In the genomic region with DNA sequence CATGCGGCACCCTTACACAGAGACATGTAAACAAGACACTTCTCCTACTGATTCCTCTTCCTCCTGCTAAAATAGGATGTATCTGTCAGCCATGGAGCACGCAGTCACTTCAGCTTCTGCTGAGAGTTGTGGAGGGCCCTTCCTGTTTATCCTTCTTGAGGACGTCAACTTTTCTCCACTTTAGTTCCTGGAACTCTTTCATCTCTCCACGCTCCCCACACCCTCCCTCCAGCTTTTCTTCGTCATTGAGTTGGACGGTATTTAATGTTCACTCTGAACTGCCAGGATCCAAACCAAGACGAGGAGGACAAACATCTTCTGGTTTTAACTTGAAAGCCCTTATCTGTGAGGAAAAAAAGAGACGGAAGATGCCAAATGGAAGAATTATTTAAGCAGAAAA, we compare ENCODE assay signal across 19 mouse cellular contexts. TPM values are rescaled to one million over a fixed set of nuclear protein-coding genes. Genes with fewer than 3 reads are reported as not detected.
DNase-seq lines count a peak whose midpoint lies in the region; ATAC-seq and TF ChIP-seq lines count a peak whose summit lies in the region.
"Had no signal": no experiment of that assay in that cellular context is flagged by ENCODE, and none has a peak within 500 bp of the region (broad histone marks: within the 10 kb centered on the region; RNA-seq: fewer than 3 reads in every experiment).

No protein-coding gene starts in this region.

- 0 out of 2 replicates have a peak overlapping the region, but pooled peaks have one; percentile 37 for H3K27ac ChIP-seq in kidney, embryonic 16.5 days (ENCODE audit: low read length)
- no peak overlapping the region for H3K27ac ChIP-seq in kidney, embryonic 15.5 days
- 0 out of 2 replicates have a peak overlapping the region, but pooled peaks have one; percentile 42 for H3K27ac ChIP-seq in intestine, embryonic 16.5 days (ENCODE audit: low read length)
- H3K27ac ChIP-seq in lung, embryonic 16.5 days (ENCODE audit: low read length), result no peak overlapping the region
- H3K27ac ChIP-seq in small intestine, adult 2 months (ENCODE audit: insufficient read depth, low read depth, low read length), result peak overlapping the region; percentile 2; the same call in 1 of the 2 replicates
- H3K27ac ChIP-seq in hindbrain, embryonic 11.5 days (ENCODE audit: low read depth, low read length), result no peak overlapping the region
- H3K27ac ChIP-seq: forebrain, embryonic 12.5 days; gastrocnemius, adult 2 months; hindbrain, embryonic 15.5 days; liver, embryonic 13.5 days; midbrain, embryonic 12.5 days; neural tube, embryonic 12.5 days had no signal

- WGBS in kidney, embryonic 16.5 days, result 68% methylated on average over 8 of the region's 8 CpGs
- 62% methylated on average over 8 of the region's 8 CpGs for WGBS in kidney, embryonic 15.5 days
- WGBS in intestine, embryonic 16.5 days, result 61% methylated on average over 8 of the region's 8 CpGs
- 20% methylated on average over 8 of the region's 8 CpGs for WGBS in lung, embryonic 16.5 days
- 72% methylated on average over 8 of the region's 8 CpGs for WGBS in small intestine, adult 2 months
- WGBS in hindbrain, embryonic 11.5 days, result 84% methylated on average over 8 of the region's 8 CpGs

- TF ChIP-seq POLR2A in small intestine, adult 2 months (IDR thresholded peaks at IDR 0.05; ENCODE audit: low read depth, low read length), result no peak

- peaks cover 12% of the 10 kb centered on the region for H3K4me1 ChIP-seq in kidney, embryonic 16.5 days (ENCODE audit: insufficient read depth, low read length)
- peaks cover 12% of the 10 kb centered on the region for H3K4me1 ChIP-seq in kidney, embryonic 15.5 days
- H3K4me1 ChIP-seq in intestine, embryonic 16.5 days (ENCODE audit: control insufficient read depth, insufficient read depth, low read length), result no peaks in the 10 kb centered on the region
- H3K4me1 ChIP-seq in lung, embryonic 16.5 days (replicated peaks; ENCODE audit: control insufficient read depth, insufficient read depth, low read length), result peaks cover 12% of the 10 kb centered on the region
- no peaks in the 10 kb centered on the region for H3K4me1 ChIP-seq in small intestine, adult 2 months (ENCODE audit: control insufficient read depth, insufficient read depth, insufficient read length, low read length)
- H3K4me1 ChIP-seq in hindbrain, embryonic 11.5 days (replicated peaks; ENCODE audit: control insufficient read depth, insufficient read depth, low read length), result no peaks in the 10 kb centered on the region
- H3K4me1 ChIP-seq: forebrain, embryonic 12.5 days; hindbrain, embryonic 15.5 days; liver, embryonic 13.5 days; midbrain, embryonic 12.5 days; neural tube, embryonic 12.5 days had no signal

- H3K9me3 ChIP-seq in kidney, embryonic 16.5 days (ENCODE audit: low read length), result no peaks in the 10 kb centered on the region
- H3K9me3 ChIP-seq in kidney, embryonic 15.5 days (replicated peaks), result peaks cover 4% of the 10 kb centered on the region; the same call in 1 of the 2 replicates
- no peaks in the 10 kb centered on the region for H3K9me3 ChIP-seq in intestine, embryonic 16.5 days (ENCODE audit: control insufficient read depth, low read length)
- 0 out of 2 replicates have a peak, but pooled peaks cover 2% of the 10 kb centered on the region for H3K9me3 ChIP-seq in lung, embryonic 16.5 days (ENCODE audit: control insufficient read depth, low read length)
- no peaks in the 10 kb centered on the region for H3K9me3 ChIP-seq in hindbrain, embryonic 11.5 days (ENCODE audit: control insufficient read depth, low read length)
- H3K9me3 ChIP-seq: forebrain, embryonic 12.5 days; hindbrain, embryonic 15.5 days; liver, embryonic 13.5 days; midbrain, embryonic 12.5 days; neural tube, embryonic 12.5 days had no signal

- no peak overlapping the region for H3K9ac ChIP-seq in kidney, embryonic 16.5 days (replicated peaks; ENCODE audit: low read length)
- no peak overlapping the region for H3K9ac ChIP-seq in kidney, embryonic 15.5 days
- no peak overlapping the region for H3K9ac ChIP-seq in intestine, embryonic 16.5 days (ENCODE audit: low read depth, low read length)
- no peak overlapping the region for H3K9ac ChIP-seq in lung, embryonic 16.5 days (ENCODE audit: low read length)
- H3K9ac ChIP-seq in hindbrain, embryonic 11.5 days (ENCODE audit: low read depth, low read length), result no peak overlapping the region
- H3K9ac ChIP-seq: forebrain, embryonic 12.5 days; hindbrain, embryonic 15.5 days; liver, embryonic 13.5 days; midbrain, embryonic 12.5 days; neural tube, embryonic 12.5 days had no signal

- no peak for TF ChIP-seq CTCF in small intestine, adult 2 months (IDR thresholded peaks at IDR 0.05; ENCODE audit: extremely low read depth, insufficient read length, insufficient replicate concordance, low read depth, low read length)

- DNase-seq in hindbrain, embryonic 11.5 days (ENCODE audit: low spot score), result no peak
- DNase-seq in cerebellum, postnatal 25 days, result no peak
- DNase-seq: cerebellum, adult 8-10 months; gastrocnemius, adult 2 months; kidney, adult 11 months; kidney, postnatal 25 days; liver, embryonic 13.5 days; spleen, adult 18-20 months; thymus, adult 18-20 months; thymus, postnatal 4 days had no signal

- ATAC-seq in kidney, embryonic 16.5 days (ENCODE audit: low FRiP score, low TSS enrichment), result no peak
- ATAC-seq in kidney, embryonic 15.5 days (replicated peaks; ENCODE audit: low FRiP score), result no peak
- no peak for ATAC-seq in intestine, embryonic 16.5 days
- peak; percentile 34 for ATAC-seq in lung, embryonic 16.5 days (ENCODE audit: low read depth)
- ATAC-seq in hindbrain, embryonic 11.5 days (ENCODE audit: low FRiP score), result no peak

- no peak overlapping the region for H3K4me2 ChIP-seq in kidney, embryonic 16.5 days (replicated peaks; ENCODE audit: low read depth, low read length)
- no peak overlapping the region for H3K4me2 ChIP-seq in kidney, embryonic 15.5 days
- H3K4me2 ChIP-seq in intestine, embryonic 16.5 days (ENCODE audit: low read depth, low read length), result no peak overlapping the region
- no peak overlapping the region for H3K4me2 ChIP-seq in lung, embryonic 16.5 days (ENCODE audit: low read depth, low read length)
- no peak overlapping the region for H3K4me2 ChIP-seq in hindbrain, embryonic 11.5 days (replicated peaks; ENCODE audit: low read depth, low read length)
- H3K4me2 ChIP-seq: forebrain, embryonic 12.5 days; hindbrain, embryonic 15.5 days; liver, embryonic 13.5 days; midbrain, embryonic 12.5 days; neural tube, embryonic 12.5 days had no signal

- H3K4me3 ChIP-seq in kidney, embryonic 16.5 days (ENCODE audit: low read length), result no peak overlapping the region
- no peak overlapping the region for H3K4me3 ChIP-seq in kidney, embryonic 15.5 days (replicated peaks)
- H3K4me3 ChIP-seq in intestine, embryonic 16.5 days (ENCODE audit: low read length), result no peak overlapping the region
- H3K4me3 ChIP-seq in lung, embryonic 16.5 days (ENCODE audit: low read length), result no peak overlapping the region
- no peak overlapping the region for H3K4me3 ChIP-seq in small intestine, adult 2 months (ENCODE audit: low read depth, low read length)
- H3K4me3 ChIP-seq in hindbrain, embryonic 11.5 days (ENCODE audit: low read depth, low read length), result no peak overlapping the region
- H3K4me3 ChIP-seq: forebrain, embryonic 12.5 days; gastrocnemius, adult 2 months; hindbrain, embryonic 15.5 days; liver, embryonic 13.5 days; midbrain, embryonic 12.5 days; neural tube, embryonic 12.5 days had no signal

- no peaks in the 10 kb centered on the region for H3K36me3 ChIP-seq in kidney, embryonic 16.5 days (ENCODE audit: insufficient read depth, low read length)
- no peaks in the 10 kb centered on the region for H3K36me3 ChIP-seq in kidney, embryonic 15.5 days
- no peaks in the 10 kb centered on the region for H3K36me3 ChIP-seq in intestine, embryonic 16.5 days (ENCODE audit: control insufficient read depth, insufficient read depth, low read length)
- no peaks in the 10 kb centered on the region for H3K36me3 ChIP-seq in lung, embryonic 16.5 days (ENCODE audit: control insufficient read depth, insufficient read depth, low read length)
- H3K36me3 ChIP-seq in small intestine, adult 2 months (ENCODE audit: control insufficient read depth, insufficient read depth, low read length), result no peaks in the 10 kb centered on the region
- H3K36me3 ChIP-seq in hindbrain, embryonic 11.5 days (ENCODE audit: control insufficient read depth, insufficient read depth, low read length), result no peaks in the 10 kb centered on the region
- H3K36me3 ChIP-seq: forebrain, embryonic 12.5 days; hindbrain, embryonic 15.5 days; liver, embryonic 13.5 days; midbrain, embryonic 12.5 days; neural tube, embryonic 12.5 days had no signal

- H3K27me3 ChIP-seq in kidney, embryonic 16.5 days (ENCODE audit: insufficient read depth, low read length), result no peaks in the 10 kb centered on the region
- no peaks in the 10 kb centered on the region for H3K27me3 ChIP-seq in kidney, embryonic 15.5 days
- no peaks in the 10 kb centered on the region for H3K27me3 ChIP-seq in intestine, embryonic 16.5 days (replicated peaks; ENCODE audit: control insufficient read depth, insufficient read depth, low read length)
- H3K27me3 ChIP-seq in lung, embryonic 16.5 days (ENCODE audit: control insufficient read depth, insufficient read depth, low read depth, low read length), result no peaks in the 10 kb centered on the region
- H3K27me3 ChIP-seq in small intestine, adult 2 months (ENCODE audit: control insufficient read depth, insufficient read depth, low read length), result no peaks in the 10 kb centered on the region
- no peaks in the 10 kb centered on the region for H3K27me3 ChIP-seq in hindbrain, embryonic 11.5 days (ENCODE audit: control insufficient read depth, insufficient read depth, low read length)
- H3K27me3 ChIP-seq: hindbrain, embryonic 15.5 days; liver, embryonic 13.5 days; midbrain, embryonic 12.5 days; neural tube, embryonic 12.5 days had no signal

RNA-seq across cellular contexts. Expression of a gene that starts 12.9 kb away (rescaled TPM):
- polyA plus RNA-seq in kidney, embryonic 16.5 days (2015; fragmentation: Nextera tagmentation; extraction: Ambion mirVana), result 6.3 and 7.3 TPM in 2 replicates
- 6.2 and 7.7 TPM in 2 replicates for polyA plus RNA-seq in kidney, embryonic 15.5 days (2015; fragmentation: Nextera tagmentation; extraction: Ambion mirVana)
- 7.6 and 7.8 TPM in 2 replicates for polyA plus RNA-seq in intestine, embryonic 16.5 days (2015; fragmentation: Nextera tagmentation; extraction: Ambion mirVana)
- 5.8 TPM in 2 replicates for polyA plus RNA-seq in lung, embryonic 16.5 days (2015; fragmentation: Nextera tagmentation; extraction: Ambion mirVana)
- polyA plus RNA-seq in small intestine, adult 2 months (2012; rRNA removed), result 1.6 and 1.9 TPM in 2 replicates
- polyA plus RNA-seq in hindbrain, embryonic 11.5 days (2014; fragmentation: Nextera tagmentation; extraction: Ambion mirVana), result 2.1 and 3.4 TPM in 2 replicates

RNA-seq across cellular contexts. Expression of a gene that starts 41.5 kb away (rescaled TPM):
- 67.2 and 72.8 TPM in 2 replicates for polyA plus RNA-seq in kidney, embryonic 16.5 days (2015; fragmentation: Nextera tagmentation; extraction: Ambion mirVana)
- 77.1 and 77.2 TPM in 2 replicates for polyA plus RNA-seq in kidney, embryonic 15.5 days (2015; fragmentation: Nextera tagmentation; extraction: Ambion mirVana)
- 145 and 153 TPM in 2 replicates for polyA plus RNA-seq in intestine, embryonic 16.5 days (2015; fragmentation: Nextera tagmentation; extraction: Ambion mirVana)
- polyA plus RNA-seq in lung, embryonic 16.5 days (2015; fragmentation: Nextera tagmentation; extraction: Ambion mirVana), result 61.7 and 65.1 TPM in 2 replicates
- polyA plus RNA-seq in small intestine, adult 2 months (2012; rRNA removed), result 39.5 and 40.8 TPM in 2 replicates
- 137 and 139 TPM in 2 replicates for polyA plus RNA-seq in hindbrain, embryonic 11.5 days (2014; fragmentation: Nextera tagmentation; extraction: Ambion mirVana)

Comparison
In these comparisons a context has a peak if more than half of its experiments do, and no peak if none do; other contexts are left out.
1. H3K27ac ChIP-seq: peak in kidney, embryonic 16.5 days (single experiment), intestine, embryonic 16.5 days (single experiment) and small intestine, adult 2 months (single experiment); none in kidney, embryonic 15.5 days (single experiment), lung, embryonic 16.5 days (single experiment) and hindbrain, embryonic 11.5 days (single experiment).